Mouse (Mus musculus): ENCODE measurements around the gene Cryba4. TPM values are rescaled to one million over a fixed set of nuclear protein-coding genes. Genes with fewer than 3 reads are reported as not detected.

Cryba4 gene
- polyA plus RNA-seq, 1 experiment = 2.8 TPM

DNA sequence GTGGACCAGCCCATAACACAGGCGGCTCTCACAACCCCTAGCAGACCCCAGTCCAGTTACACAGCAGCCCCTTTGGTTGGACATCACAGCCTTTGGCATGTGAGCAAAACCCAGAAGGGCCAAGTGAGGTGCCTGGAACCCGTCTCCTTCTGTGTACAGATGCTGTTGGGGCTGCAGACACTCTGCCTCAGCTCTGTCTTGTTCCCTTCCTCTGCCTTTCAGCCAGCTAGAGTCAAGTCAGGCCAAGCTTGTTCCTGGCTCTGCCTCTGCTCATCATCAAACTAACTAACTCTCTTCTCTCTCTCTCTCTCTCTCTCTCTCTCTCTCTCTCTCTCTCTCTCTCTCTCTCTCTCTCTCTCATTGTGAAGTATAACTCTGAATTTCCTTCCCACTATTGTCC is 15.7 kb downstream of the Cryba4 start:
- Histone ChIP-seq H3K4me2 (ENCODE audit: low read depth) (no peak overlapping the region), H3K27me3 (ENCODE audit: control insufficient read depth, insufficient read depth, insufficient read length) (no peaks in the 10 kb centered on the region), H3ac (ENCODE audit: control insufficient read depth, insufficient read length) (no peak overlapping the region), H3K36me3 (ENCODE audit: control insufficient read depth, insufficient read depth) (no peaks in the 10 kb centered on the region), H3K79me2 (ENCODE audit: control insufficient read depth, insufficient read depth) (no peaks in the 10 kb centered on the region), H3K4me3 (no peak overlapping the region)
- no peak for TF ChIP-seq MAX (IDR thresholded peaks at IDR 0.05; ENCODE audit: low read depth)
- no peak for TF ChIP-seq E2F4 (IDR thresholded peaks at IDR 0.05; ENCODE audit: insufficient read depth)
- no peak for TF ChIP-seq TCF3 (IDR thresholded peaks at IDR 0.05; ENCODE audit: insufficient read length, low read depth)
- TF ChIP-seq SRF (IDR thresholded peaks at IDR 0.05; ENCODE audit: control insufficient read depth, insufficient read length, low read depth) = no peak
- TF ChIP-seq REST (IDR thresholded peaks at IDR 0.05; ENCODE audit: insufficient read depth, insufficient read length) = no peak
- no peak for TF ChIP-seq CEBPB (IDR thresholded peaks at IDR 0.05; ENCODE audit: insufficient read depth, poor library complexity, severe bottlenecking)
- no peak for TF ChIP-seq POLR2AphosphoS2 (IDR thresholded peaks at IDR 0.05; ENCODE audit: insufficient read length, low read depth)
- no peak for TF ChIP-seq MYOD1 (IDR thresholded peaks at IDR 0.05; ENCODE audit: control insufficient read depth in 1 of 3, insufficient read length in 2 of 3, low read depth in 2 of 3)
- TF ChIP-seq POLR2A (IDR thresholded peaks at IDR 0.05; ENCODE audit: insufficient read length, low read depth) = no peak

- no peak overlapping the region for H3ac ChIP-seq (ENCODE audit: control insufficient read depth, insufficient read length)
- no peak overlapping the region for H3K4me3 ChIP-seq
- H3K79me2 ChIP-seq (ENCODE audit: control insufficient read depth, insufficient read depth) = no peaks in the 10 kb centered on the region
- H3K4me2 ChIP-seq (ENCODE audit: low read depth) = no peak overlapping the region
- no peaks in the 10 kb centered on the region for H3K36me3 ChIP-seq (ENCODE audit: control insufficient read depth, insufficient read depth)
- no peak for TF ChIP-seq MYOG (IDR thresholded peaks at IDR 0.05; ENCODE audit: control insufficient read depth in 1 of 3, insufficient read depth in 1 of 3, insufficient read length in 2 of 3, low read depth in 2 of 3)
- no peak for TF ChIP-seq USF1 (IDR thresholded peaks at IDR 0.05; ENCODE audit: low read depth)
- no peak for TF ChIP-seq MAX (IDR thresholded peaks at IDR 0.05; ENCODE audit: low read depth)
- TF ChIP-seq SRF (IDR thresholded peaks at IDR 0.05; ENCODE audit: control insufficient read depth, insufficient read length, low read depth) = no peak
- no peak for TF ChIP-seq REST (IDR thresholded peaks at IDR 0.05; ENCODE audit: insufficient read depth, insufficient read length)
- no peak for TF ChIP-seq POLR2A (IDR thresholded peaks at IDR 0.05; ENCODE audit: insufficient read length, low read depth)
- no peak for TF ChIP-seq MYOD1 (IDR thresholded peaks at IDR 0.05; ENCODE audit: control insufficient read depth in 1 of 3, insufficient read length in 2 of 3, low read depth in 2 of 3)
- no peak for TF ChIP-seq E2F4 (IDR thresholded peaks at IDR 0.05; ENCODE audit: insufficient read depth)
- TF ChIP-seq TCF12 (IDR thresholded peaks at IDR 0.05; ENCODE audit: insufficient read depth, poor library complexity, severe bottlenecking) = no peak
- TF ChIP-seq TCF3 (IDR thresholded peaks at IDR 0.05; ENCODE audit: insufficient read length, low read depth) = no peak
- no peak for TF ChIP-seq POLR2AphosphoS2 (IDR thresholded peaks at IDR 0.05; ENCODE audit: insufficient read length, low read depth)
- peaks cover 4% of the 10 kb centered on the region for H3K27me3 ChIP-seq (ENCODE audit: control insufficient read depth, insufficient read depth, insufficient read length)
These were observed 16.5 kb downstream of the Cryba4 start for GRCm38 (mm10) chr5:112235806-112236205.

DNA sequence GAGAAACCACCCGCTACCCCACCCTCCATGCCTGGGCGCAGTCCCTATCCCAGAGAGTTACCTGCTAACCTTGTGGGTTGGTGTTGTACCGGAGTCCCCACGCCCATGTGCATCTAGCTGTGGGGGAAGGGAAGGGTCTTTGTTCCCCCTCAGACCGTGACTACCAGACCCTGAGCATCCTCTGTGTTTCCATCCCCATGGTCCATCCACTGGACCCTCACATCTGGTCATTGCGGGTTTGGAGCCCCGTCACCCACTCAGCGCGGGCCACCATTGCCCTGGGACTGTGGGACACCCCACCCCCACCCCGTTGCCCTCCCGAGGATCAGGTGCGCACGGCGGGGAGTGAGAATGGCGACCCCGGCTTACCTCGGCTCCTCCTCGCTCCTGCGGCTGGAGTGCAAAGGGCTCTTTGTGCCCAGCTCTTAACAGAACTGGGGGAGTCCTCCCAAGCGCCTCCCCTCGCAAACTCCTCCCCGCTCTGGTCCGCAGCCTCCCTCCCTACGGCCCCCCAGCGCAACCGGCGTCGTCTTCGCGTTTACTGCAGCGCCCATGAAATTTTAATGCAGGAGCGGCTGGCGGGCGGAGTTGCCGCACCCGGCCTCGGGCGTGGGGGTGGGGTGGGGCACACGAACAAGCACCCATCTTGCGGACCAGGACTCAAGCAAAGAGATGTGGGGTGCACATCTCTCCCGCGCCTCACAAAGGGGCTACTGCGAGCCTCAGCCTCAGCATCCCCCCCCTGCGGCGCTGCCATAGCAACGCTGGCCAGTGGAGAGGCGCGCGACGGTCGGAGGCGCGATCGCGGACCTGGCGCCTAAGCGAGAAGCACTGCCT is 23.9 kb downstream of the Cryba4 start:
- Histone ChIP-seq H3K36me3 (ENCODE audit: control insufficient read depth, insufficient read depth) (no peaks in the 10 kb centered on the region), H3K4me3 (no peak overlapping the region), H3K4me2 (ENCODE audit: low read depth) (peak overlapping the region; percentile 30), H3K27me3 (ENCODE audit: control insufficient read depth, insufficient read depth, insufficient read length) (peaks cover 40% of the 10 kb centered on the region), H3K79me2 (ENCODE audit: control insufficient read depth, insufficient read depth) (no peaks in the 10 kb centered on the region), H3ac (ENCODE audit: control insufficient read depth, insufficient read length) (no peak overlapping the region)
- TF ChIP-seq E2F4 (IDR thresholded peaks at IDR 0.05; ENCODE audit: insufficient read depth) = no peak

DNA sequence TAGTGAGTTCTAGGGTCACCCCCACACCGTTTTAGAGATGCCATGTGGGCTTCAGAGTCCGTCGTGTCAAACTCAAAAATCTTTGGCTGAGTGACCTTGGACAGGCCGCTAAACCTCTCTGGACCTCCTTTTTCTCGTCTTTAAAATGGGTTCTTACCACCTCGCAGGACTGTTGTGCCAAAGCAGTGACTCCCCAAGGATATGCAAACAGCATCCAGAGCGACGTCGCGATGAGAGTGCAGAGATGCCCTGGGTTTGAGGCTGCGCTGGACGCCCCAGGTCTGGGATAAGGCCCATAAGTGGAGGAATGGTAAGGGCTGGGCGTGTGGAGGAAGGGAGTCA is 24.4 kb downstream of the Cryba4 start:
- TF ChIP-seq POLR2AphosphoS2 (IDR thresholded peaks at IDR 0.05; ENCODE audit: insufficient read length, low read depth) (no peak), POLR2A (IDR thresholded peaks at IDR 0.05; ENCODE audit: insufficient read length, low read depth) (no peak), TCF12 (IDR thresholded peaks at IDR 0.05; ENCODE audit: insufficient read depth, poor library complexity, severe bottlenecking) (no peak), CEBPB (IDR thresholded peaks at IDR 0.05; ENCODE audit: insufficient read depth, poor library complexity, severe bottlenecking) (no peak), E2F4 (IDR thresholded peaks at IDR 0.05; ENCODE audit: insufficient read depth) (no peak), SRF (IDR thresholded peaks at IDR 0.05; ENCODE audit: control insufficient read depth, insufficient read length, low read depth) (no peak), MYOG (IDR thresholded peaks at IDR 0.05; ENCODE audit: control insufficient read depth in 1 of 3, insufficient read depth in 1 of 3, insufficient read length in 2 of 3, low read depth in 2 of 3) (no peak), USF1 (IDR thresholded peaks at IDR 0.05; ENCODE audit: low read depth) (no peak), MAX (IDR thresholded peaks at IDR 0.05; ENCODE audit: low read depth) (no peak)
- no peak overlapping the region for H3ac ChIP-seq (ENCODE audit: control insufficient read depth, insufficient read length)
- H3K4me2 ChIP-seq (ENCODE audit: low read depth) = peak overlapping the region; percentile 30
- H3K4me3 ChIP-seq = no peak overlapping the region
- peaks cover 40% of the 10 kb centered on the region for H3K27me3 ChIP-seq (ENCODE audit: control insufficient read depth, insufficient read depth, insufficient read length)
- no peaks in the 10 kb centered on the region for H3K79me2 ChIP-seq (ENCODE audit: control insufficient read depth, insufficient read depth)
- no peaks in the 10 kb centered on the region for H3K36me3 ChIP-seq (ENCODE audit: control insufficient read depth, insufficient read depth)

DNA sequence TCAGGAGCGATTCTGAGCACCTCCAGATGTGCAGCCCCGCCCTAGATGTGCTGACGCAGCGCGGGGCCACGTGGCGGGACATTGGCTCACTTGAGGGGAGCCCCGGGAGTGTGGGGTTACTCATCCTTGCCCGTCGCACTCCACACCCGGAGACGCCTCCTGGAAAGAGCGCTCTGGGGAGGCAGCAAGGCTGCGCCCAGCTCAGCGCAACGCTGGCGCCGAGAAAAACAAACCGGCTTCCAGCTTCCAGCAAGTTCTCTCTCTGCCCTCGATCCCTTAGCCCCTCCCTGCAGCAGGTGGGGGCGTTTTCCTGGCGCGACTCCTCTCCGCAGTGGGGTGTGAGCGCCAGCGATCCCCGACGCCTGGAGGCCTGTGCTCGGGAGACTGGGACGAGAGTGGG is 25.0 kb downstream of the Cryba4 start:
- H3K4me2 ChIP-seq (ENCODE audit: low read depth) = peak overlapping the region; percentile 18
- H3K27me3 ChIP-seq (ENCODE audit: control insufficient read depth, insufficient read depth, insufficient read length) = peaks cover 40% of the 10 kb centered on the region
- no peaks in the 10 kb centered on the region for H3K36me3 ChIP-seq (ENCODE audit: control insufficient read depth, insufficient read depth)
- H3K79me2 ChIP-seq (ENCODE audit: control insufficient read depth, insufficient read depth) = no peaks in the 10 kb centered on the region
- no peak overlapping the region for H3K4me3 ChIP-seq
- H3ac ChIP-seq (ENCODE audit: control insufficient read depth, insufficient read length) = no peak overlapping the region
- TF ChIP-seq REST (IDR thresholded peaks at IDR 0.05; ENCODE audit: insufficient read depth, insufficient read length) (no peak), TCF12 (IDR thresholded peaks at IDR 0.05; ENCODE audit: insufficient read depth, poor library complexity, severe bottlenecking) (no peak), MYOG (IDR thresholded peaks at IDR 0.05; ENCODE audit: control insufficient read depth in 1 of 3, insufficient read depth in 1 of 3, insufficient read length in 2 of 3, low read depth in 2 of 3) (no peak), E2F4 (IDR thresholded peaks at IDR 0.05; ENCODE audit: insufficient read depth) (no peak), CEBPB (IDR thresholded peaks at IDR 0.05; ENCODE audit: insufficient read depth, poor library complexity, severe bottlenecking) (no peak), USF1 (IDR thresholded peaks at IDR 0.05; ENCODE audit: low read depth) (no peak), TCF3 (IDR thresholded peaks at IDR 0.05; ENCODE audit: insufficient read length, low read depth) (no peak), POLR2AphosphoS2 (IDR thresholded peaks at IDR 0.05; ENCODE audit: insufficient read length, low read depth) (no peak), SRF (IDR thresholded peaks at IDR 0.05; ENCODE audit: control insufficient read depth, insufficient read length, low read depth) (no peak)
